Mouse (Mus musculus): Measurements from ENCODE around the gene Alk.
A peak's percentile ranks its signal among the peaks of the same experiment; 100 is the strongest.

Alk gene

DNA sequence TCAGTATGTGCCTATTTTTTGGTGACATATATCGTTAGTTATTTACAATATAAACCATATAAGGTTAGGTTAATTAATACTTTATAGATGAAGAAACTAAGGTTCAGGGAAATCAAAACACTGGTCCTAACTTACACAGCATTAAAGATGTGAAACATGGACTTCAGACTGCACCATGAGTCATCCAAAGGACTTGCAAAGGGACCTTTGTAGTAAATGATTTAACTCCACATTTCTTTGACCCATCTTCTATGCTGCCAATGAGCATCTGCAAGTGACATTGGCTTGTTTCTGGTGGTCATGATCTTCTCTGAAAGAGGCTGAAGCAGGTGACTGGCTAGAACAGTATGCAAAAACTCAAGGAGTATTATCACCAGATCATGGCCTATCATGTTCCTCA is 482.8 kb downstream of the Alk start:
- no peak for DNase-seq

DNA sequence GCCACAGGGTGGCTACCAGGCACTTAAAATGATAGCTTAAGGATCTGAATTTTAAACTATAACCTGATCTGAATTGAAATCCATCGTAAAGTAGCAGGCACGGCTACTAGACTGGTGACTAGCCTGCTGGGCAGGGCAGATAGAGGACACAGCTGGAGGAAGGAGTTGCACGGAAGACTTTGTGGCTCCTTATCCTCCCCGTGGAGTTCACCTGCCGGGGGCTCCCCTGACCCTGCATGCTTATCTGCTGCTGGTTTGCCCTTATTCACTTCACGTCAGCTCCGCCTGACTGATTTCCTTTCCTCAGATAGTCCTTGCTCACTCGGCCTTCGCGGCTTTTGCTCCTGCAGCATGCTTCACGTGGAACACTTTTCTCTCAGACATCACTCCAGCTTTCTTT is 484.1 kb downstream of the Alk start:
- DNase-seq, result no peak

DNA sequence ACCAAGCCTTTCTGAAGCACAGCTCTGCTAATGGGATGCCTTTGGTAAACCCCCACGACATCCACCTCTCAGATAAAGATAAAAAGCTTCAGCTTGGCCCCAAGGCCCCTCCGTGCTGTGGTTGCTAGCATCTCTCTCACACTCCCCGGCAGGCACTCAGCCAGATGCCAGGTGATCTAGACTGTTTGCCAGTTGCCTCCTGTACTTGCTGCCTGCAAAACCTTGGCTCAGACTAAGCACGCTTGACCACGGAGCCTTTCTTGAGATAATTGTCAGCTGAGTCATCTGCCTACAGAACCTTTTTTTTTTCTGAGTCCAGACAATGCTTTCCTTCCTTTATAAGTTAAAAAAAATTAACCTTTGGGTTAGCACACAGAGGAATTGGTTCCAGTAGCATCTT is 486.1 kb downstream of the Alk start:
- no peak for DNase-seq

DNA sequence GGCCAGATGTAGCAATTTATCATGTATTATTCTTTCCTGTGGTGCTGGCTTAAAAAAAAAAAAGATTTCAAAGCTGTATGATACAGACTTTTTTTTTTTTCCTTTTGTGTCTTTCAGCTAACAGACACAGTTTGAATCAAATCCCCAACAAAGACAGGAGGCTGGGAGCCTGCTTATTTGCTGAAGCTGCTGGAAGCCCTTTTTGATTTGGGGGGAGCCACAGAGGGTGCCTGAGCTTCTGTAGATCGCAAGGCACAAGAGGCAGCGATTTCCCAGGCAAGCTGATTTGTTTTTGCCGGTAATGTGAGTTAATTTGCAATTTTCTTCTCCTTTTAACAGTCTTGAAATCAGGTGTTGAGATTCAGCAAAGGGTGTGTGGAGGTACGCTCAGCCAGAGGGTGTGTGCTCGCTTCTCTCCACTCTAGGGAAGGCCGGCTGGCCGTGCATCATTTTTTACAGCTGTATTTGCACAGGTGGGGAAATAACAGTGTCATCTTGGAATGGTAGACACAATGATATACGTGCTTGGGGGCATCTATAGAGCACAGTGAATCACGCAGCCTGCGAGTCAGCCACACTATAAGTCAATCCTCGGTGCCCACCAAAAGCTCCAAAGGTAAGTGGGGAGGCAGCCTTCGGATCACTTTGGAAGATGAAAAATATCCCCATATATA is 489.0 kb downstream of the Alk start:
- DNase-seq, result peak; percentile 2

DNA sequence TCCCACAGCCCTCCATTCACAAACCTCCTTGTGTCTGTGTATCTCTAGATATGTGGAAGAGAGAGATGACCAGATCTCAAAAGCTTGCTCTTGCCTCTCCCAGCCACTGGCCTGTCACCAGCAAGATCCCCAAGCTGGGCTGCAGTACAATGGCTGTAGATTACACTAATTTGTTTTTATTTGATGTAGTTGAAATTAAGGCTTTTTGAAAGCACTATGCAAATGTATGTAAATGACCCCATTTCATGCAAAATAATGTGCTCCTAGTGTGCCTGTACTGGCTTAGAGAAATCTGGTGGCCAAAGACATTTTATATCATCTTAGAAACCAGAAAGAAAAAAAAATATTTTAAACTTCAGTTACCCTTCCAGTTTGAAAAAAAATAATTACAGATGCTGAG is 492.4 kb downstream of the Alk start:
- DNase-seq, result no peak

DNA sequence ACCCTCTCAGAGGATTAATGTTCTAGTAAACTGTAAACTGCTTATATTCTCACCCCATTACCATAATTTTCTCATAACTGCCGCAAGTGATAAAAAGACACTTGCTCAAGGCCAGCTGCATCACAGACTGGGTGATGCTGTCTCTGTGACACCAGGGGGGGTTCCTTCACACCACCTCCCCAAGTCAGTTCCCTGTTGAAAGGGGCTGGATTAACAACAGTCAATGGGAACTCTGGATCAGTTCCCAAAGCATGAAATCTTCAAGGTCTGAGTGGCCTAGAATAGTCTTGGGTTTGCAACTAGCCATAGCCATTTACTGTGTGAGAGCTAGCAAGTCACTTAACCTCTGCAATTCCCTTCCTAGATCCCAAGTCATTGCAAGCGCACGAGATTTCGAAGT is 492.9 kb downstream of the Alk start:
- no peak for DNase-seq

DNA sequence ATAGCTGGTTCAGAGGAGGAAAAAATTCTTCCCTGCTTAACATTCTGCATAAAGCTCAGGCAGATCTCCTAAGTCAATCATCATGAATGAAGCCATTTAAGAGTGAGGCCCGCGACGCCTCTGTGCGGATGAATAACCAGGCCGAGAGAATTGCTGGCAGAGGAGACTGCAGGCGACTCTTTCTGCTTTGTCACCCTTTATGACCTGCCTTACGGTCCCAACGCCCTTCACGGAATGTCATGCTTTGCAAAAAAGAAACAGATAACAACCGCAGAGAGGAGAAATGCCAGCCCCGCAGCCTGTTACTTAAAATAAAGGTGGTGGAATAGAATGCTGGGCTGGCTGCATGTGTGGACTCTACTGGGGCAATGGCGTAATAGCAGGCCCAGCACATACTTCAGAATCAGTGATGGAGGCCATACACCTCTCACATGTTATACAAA is 517.1 kb downstream of the Alk start:
- DNase-seq, result peak; percentile 13

DNA sequence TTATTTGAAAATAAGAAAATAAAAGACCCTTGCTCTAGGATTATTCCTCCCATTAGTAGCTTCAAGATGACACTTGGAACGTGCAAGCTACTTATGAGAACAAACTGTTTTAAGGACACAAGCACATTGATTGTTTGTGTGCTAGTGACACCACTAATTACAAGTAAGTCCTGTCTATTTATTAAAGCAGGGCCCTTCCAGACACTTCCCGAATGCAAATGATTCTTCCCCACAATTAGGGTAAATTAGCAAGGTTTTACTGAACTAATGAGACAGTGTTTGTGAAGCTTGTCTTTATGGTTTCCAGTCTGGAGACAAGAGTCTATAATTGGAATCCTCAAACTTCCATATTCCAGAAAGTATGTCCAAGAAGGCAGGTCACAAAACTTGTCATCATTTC is 523.0 kb downstream of the Alk start:
- DNase-seq, result no peak

DNA sequence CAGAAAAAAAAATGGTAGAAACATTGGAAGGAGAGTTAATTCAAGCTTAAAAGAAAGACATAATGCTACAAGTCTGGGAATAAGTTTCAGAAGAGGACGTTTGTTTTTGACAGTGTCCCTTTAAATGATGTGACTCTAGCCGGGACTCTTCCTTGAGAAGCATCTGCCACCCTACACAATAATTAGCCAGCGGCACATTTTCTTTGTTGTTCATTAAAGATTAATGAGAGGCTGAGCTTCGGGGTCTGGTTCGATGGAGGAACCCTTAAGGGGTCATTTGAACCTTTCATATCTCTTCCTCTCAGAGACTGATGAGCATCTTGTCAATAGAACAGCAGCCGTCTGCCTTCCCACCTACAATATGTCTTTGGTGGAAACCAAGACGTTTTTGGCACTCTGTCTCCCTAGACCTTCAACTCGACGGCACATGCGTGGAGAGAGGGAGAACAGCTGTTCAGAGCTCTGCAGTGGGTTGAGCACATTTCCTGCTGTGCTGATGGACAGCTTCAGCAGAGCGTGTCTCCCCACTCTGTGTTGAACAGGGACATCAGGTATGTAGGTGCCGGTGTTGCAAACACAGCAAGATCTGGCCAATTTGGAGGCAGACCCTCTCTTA is 528.0 kb downstream of the Alk start:
- DNase-seq, result peak; percentile 42

DNA sequence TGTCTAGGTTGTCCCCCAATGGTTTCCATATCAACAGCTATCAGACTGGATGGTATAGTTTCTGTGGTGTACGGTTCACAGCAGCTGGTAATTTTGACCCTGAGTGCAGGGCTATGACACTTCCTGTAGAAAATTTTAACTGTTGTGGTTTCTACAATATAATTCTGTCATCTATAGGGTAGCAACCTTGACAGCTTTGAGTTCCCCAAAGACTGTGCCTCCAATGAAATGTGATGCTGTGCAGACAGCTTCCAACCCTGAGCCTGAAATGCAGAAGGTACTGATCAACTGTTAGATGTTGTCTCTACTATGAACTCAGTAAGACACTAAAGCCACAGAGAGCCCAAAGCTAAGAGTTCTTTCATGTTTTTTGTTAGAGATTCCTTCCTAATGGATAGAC is 532.6 kb downstream of the Alk start:
- DNase-seq, result no peak

DNA sequence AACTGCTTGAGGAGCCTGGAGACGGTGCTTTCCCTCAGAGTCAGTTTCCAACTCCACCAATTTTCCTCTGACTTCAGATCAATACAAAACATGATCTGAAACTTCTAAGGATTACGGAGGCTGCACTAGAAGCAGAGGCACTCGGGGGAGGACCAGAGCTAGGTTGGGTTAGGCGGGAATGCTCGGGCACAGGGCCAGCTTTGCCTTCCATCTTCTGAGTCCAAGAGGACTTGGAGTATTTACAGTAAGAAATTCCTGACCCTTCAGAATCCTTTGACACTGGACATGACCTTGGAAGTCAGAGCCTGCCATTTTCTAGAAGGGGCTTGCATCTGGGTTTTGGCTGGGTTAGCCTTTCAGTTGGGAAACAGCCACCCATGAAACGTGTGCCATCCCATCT is 536.3 kb downstream of the Alk start:
- DNase-seq, result no peak

DNA sequence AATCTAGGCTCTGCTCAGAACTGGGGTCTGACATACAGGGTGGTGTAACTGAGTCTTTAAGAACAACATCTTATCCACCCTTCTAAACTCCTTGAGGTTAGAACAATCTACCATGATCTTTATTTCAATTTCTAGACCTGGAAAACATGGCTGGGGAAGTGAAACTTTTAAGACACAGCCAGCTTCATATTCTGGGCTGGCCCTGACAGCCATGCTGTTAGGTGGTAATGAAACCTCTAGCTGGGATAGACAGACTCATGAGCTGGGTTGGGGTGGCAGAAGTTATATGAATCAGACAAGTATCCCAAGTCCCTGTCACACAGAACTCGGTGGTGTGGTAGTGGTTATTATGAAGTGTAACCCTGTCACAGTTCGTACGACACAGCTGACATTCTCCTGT is 541.4 kb downstream of the Alk start:
- DNase-seq, result no peak

DNA sequence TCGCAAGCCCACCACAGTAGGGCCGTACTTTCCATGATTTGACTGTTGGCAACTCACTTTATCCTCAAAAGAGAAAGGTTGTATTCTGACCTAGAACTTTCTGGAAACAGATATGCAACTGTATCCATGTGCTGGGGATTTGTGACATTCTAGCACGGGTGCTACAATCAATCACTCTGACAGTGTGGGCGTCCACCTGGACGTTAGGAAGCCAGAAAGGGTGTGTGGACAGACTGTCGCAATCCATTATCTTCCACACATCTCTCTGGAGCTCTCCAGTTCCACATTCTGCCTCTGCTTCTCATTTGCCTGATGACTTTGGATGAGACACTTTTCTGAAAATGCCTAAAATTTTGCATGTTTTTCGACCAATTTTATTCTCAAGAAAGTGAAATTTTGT is 545.1 kb downstream of the Alk start:
- DNase-seq, result no peak

DNA sequence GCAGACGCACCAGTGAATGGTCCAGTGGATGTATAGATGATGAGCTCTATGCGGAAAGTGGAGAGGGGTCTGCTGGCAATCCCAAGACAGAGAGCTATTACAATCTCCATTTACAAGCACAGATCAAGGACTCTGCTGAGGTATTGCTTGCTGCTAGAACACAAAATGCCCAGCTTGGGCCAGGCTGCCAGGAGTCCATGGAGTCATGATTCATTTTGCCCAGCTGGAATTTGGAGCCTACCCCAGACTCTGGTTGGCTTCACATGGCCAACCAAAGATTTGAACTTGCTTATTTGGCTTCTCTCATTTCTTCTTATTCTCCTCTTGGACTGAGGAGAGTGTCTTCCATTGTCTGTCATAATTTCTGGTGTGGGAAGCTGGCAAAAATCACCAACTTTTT is 558.8 kb downstream of the Alk start:
- DNase-seq, result no peak

DNA sequence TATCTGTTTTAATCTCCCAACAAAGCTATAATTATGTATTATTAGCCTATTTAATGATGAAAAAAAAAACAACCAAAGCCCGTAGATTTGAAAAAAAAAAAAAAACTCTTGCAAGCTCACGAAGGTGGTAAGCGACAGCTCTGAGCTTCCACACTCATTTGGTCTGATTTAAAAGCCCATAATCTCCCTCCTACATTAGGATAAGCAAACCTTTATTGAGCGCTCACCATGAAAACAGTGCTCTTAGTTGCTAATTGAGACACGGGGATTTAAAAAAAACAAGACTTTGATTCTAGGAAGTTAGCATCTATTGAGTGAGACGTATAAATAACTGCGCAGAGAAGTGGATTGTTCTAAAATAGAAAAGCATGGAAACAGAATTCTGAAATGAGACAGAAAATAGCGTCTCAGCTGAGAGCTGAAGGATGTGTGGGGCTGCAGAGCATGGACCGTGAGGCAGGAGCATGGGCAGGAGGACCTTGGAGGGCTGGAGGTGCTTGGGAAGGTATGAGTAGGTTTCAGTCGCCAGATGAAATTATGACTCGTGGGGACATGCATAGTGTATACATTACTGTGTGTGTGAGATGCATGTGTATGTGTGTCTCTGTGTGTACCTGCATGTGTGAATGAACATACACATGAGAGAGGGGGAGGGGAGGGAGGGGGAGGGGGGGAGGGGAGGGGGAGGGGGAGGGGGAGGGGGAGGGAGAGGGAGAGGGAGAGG is 560.6 kb downstream of the Alk start:
- DNase-seq, result no peak

DNA sequence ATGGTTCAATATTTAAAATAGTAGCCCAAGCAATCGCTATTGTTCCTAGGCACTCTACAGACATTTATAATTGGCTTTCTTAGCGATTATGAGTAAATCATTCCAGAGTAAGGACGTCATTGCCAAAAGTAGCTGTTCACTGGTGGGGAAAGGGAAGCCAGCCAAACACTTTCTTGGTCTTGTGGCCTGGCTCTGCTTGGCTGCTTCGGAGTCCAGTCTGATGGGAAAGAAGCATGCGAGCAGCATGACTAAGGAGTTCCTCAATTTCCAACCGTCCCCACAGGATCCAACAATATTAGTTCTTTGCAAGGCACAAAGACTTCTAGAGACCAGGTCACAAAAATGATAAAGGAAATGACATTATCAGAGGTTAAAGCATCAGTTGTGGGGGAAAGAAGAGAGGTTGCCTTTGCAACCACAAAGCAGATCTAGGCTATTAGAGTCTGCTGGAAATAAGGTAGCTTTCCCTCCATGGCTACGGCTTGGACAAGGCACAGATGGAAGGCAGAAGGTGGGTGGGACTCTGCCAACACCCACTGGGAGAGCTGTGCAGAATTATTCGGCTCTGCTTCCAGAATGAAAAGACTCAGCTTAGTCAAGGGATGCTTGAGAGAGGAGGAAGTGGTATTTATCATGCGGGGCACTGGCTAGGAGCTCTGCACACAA is 561.3 kb downstream of the Alk start:
- no peak for DNase-seq

DNA sequence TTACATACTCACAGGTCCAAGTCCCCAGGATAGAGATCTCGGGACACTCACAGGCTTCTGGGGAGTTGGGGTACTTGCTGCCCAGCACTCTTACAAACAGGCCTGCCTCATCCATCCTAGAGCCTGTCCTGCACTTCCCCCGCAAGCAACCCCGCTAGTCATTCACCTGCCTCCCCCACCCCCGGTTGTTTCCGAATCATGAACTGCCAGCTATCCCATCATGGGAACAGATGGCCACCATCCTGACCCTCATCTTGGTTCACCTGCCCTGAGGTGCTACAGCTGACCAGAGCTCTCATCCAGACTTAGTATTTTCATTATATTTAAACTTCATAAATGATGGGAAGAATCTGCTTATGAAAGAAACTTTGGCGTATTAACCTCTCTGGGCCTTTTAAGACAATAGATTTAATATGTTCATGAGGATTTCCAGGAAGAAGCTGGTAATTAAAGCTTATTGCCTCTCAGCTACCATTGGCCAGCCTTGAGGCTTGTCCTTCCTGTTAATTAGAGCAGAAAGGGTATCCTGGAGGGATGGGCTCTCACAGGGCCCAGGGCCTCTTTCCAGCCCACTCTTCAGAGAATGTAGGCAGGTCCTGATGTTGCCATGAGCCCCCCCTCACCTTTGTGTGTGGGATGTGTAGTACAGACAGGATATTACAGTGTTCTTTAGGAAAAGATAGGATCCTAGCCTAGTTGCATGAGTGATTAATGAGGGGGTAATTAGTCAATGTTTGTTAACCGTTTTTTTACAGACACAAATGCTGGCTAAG is 565.1 kb downstream of the Alk start:
- DNase-seq, result no peak

DNA sequence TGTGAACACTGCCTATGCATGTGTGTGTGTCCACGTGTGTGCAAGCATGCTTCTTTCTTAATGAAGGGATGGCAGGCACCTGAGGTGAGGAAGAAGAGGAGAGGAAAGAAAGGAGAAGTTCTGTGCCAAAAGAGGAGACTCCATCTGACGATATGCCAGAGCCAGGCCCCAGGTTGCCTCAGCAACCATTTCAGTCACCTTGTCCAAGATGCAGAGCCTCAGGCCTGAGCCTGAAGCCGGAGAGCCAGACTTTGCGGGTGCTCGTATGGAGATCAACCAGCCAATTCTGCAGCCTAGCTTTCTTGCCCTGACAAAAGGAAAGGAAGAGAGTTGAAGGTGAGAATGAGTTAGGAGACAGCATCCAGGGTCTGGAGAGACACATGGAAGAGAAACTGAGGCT is 566.1 kb downstream of the Alk start:
- no peak for DNase-seq

DNA sequence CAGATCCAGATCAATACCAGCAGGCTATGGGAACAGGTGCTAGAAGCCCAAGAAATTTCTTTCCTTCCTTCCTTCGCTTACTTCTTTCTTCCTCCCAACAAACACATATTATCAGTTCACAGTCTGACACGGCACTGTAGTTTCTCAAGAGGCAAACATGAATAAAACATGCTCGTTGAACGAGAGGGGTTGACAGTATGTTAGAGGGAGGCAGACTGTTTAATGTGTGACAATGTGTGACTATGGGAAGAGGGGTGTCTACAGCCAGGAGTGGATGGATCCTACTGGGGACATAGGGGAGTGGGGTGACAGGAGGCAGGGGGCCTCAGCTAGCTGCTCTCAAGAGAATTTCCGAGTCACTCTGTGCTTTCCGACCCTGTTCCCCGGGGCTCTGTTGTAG is 573.8 kb downstream of the Alk start:
- DNase-seq, result no peak

DNA sequence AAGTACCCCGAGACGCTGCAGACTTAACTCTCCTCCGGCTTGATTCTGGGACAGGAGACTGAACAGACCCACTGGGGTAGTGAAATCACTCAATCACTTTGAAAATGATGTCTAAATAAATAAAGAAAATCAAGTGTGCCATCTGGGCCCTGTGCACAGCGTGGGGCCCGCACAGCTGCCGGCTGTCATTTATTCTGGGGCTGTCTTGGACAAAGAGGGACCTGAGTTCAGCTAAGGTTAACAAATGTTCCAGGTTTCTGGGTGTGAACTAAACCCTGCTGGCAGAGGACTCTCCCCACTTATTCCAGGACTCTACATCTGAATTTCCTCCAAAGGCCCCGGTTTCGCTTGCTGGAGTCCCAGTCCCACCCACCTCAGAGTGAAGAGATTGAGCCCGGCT is 581.1 kb downstream of the Alk start:
- no peak for DNase-seq

DNA sequence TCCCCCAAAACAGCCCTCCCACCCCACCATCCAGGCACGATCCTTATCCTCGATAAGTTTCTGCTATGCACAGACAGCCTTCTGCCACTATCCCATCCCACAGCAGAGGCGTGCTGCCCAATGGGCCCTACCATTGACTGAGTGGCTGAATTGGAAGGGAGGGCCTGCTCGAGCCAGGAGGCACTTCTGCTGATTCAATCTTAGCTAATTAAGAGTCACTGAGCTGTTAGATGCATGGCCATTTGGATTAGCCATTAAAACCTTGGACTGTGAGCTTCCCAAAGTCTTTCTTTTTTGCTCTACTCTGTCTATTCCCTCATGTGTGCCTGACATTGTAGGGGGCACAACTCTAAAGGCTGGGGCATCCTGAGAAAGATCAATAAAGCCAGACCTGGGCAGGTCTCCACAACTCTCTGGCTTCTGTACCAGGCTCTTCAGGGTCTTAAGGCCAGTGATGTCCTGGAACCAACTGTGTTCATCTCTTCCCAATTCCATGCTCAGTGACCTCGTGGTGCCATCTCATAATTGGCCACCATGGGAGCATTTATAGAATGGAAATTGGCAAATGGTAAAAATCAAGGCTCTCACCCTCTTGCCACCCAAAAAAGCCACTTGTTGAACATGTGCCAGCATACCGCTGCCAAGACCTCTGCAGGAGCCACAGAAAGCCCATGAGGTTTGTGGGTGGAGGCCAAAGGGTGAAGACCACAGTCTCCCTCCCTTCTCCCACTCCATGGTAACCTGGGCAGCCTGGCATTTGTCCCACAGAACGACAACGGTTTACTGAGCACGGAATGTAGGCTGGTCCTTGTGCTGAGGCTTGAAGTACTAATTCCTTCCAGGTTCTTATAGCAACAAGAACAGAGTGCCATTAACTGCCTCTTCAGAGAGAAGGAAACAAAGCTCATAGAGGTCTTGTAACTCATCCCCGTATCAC is 582.4 kb downstream of the Alk start:
- no peak for DNase-seq

DNA sequence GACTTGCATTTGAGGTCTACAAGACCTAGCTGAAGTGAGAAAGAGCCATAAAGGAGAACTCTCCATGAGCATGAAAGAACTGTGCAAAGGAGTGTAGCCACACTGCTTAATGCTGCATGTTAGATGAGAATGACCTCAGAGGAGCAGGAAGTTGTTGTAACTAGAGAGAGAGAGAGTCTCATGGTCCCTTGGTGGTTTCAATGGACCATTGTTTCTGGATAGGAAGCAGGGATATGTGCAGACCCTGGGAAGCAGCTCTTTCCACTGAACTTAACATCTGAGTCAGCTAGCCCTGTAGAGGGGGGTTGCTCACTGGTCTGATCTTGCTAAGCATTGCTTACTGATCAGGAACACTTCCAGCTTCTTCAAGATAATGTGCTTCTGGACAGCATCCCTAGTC is 587.1 kb downstream of the Alk start:
- DNase-seq, result no peak
